Mouse (Mus musculus) hematopoietic stem cell, adult 5-6 weeks (primary cell): Measurements from ENCODE around the gene Boc. TPM values are rescaled to one million over a fixed set of nuclear protein-coding genes. Genes with fewer than 3 reads are reported as not detected.

Experiments
- ATAC-seq, 2 experiments: fragments of 125-278 bp in 1 of 2; replicated peaks in 1 of 2; 2 replicates each; pipeline ENCODE4 v1.8.0; 2016 to 2017; ENCODE audit warnings: inconsistent platforms in 2 of 2, mild to moderate bottlenecking in 2 of 2, moderate number of reproducible peaks in 2 of 2, low read depth in 1 of 2, moderate TSS enrichment in 1 of 2; ENCODE audit not compliant: low FRiP score in 2 of 2, poor library complexity in 2 of 2, severe bottlenecking in 2 of 2, insufficient read depth in 1 of 2, low TSS enrichment in 1 of 2
- total RNA-seq: library from RNA; stranded (forward); fragments of 172-1452, 232-1000 nt; gene quantifications from 2 replicates; pipeline ENCODE4 v1.2.3, GENCODE M21; 2017

The Boc gene
- 0.30 and 0.75 TPM in 2 replicates for total RNA-seq

GRCm38 (mm10) chr16:44558471-44559329 is at the start of gene Boc:
Boc (minus strand) TSS chr16:44558897.
- peak; percentile 63 to 69 for ATAC-seq

GRCm38 (mm10) chr16:44606643-44607042 is 47.9 kb upstream of the Boc start:
- ATAC-seq: no peak

DNA sequence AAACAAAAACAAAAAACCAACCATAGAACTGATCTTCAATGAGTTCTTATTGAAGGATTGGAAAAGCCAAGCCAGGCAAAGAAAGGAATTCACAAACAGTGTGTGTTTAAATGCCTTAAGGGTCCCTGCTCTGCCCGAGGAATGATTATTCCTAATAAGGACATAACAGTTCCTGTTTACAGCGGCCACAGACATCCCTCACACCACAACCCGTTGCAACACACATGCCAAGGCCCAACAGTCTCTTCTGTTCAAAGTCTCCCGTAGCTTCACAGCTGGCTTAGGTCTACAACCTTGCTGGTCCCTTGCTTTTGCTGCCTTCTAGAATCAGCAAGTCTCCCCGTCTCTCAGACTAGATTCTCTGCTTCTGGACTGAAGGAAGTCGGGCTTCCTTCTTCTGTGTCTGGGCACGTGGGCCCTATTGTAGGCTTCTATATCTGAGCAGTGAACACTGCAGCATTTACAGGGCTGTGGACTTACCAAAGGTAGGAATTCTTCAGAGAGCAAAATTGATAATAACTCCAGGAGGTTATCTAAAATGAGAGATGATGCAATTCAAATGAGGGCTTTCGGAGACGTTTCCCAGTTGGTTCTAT is 45.4 kb upstream of the Boc start:
- peak; percentile 68 to 73; a peak in 3 of 4 replicates for ATAC-seq

- ATAC-seq: no peak
These were observed 43.5 kb upstream of the Boc start for GRCm38 (mm10) chr16:44601999-44602794.

DNA sequence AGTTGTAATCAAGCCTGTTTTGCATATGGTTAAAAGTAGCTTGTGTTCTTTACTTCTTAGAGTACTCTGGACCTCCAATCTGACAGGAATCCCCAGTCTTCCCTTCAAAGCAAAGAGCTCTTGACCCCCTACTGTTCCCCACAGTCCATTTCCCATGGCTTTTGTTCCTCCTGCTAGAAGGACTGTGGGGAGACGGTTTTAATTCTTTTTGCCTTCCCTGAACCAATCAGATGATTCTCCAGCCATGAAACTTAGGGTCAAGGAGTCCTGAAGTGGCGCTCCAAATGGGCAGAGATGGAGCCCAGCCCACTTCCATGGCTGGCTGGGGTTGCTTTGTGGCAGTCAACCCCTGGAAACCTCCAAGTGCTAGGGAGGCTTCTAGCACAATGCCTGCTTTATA is 42.5 kb upstream of the Boc start:
- no peak for ATAC-seq

GRCm38 (mm10) chr16:44597106-44597806 is 38.6 kb upstream of the Boc start:
- no peak for ATAC-seq

DNA sequence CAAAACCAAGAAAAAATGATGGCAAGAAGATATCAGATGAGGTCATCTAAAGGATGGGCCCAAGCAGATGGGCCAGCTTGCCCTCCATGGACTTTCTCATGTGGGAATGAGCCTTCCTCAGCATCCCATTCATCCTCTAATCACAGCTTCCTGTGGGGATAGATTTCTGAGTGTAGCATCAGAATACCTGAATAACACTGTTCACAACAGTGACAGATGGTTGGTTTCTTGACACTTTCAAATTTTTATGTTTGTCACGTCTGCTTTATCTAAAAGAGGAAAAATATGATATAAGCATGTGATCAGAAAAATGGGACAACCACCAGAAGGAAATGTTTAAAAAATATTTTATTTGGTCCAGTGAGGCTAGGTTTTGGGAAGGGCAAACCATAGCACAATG is 30.8 kb upstream of the Boc start:
- ATAC-seq: no peak

DNA sequence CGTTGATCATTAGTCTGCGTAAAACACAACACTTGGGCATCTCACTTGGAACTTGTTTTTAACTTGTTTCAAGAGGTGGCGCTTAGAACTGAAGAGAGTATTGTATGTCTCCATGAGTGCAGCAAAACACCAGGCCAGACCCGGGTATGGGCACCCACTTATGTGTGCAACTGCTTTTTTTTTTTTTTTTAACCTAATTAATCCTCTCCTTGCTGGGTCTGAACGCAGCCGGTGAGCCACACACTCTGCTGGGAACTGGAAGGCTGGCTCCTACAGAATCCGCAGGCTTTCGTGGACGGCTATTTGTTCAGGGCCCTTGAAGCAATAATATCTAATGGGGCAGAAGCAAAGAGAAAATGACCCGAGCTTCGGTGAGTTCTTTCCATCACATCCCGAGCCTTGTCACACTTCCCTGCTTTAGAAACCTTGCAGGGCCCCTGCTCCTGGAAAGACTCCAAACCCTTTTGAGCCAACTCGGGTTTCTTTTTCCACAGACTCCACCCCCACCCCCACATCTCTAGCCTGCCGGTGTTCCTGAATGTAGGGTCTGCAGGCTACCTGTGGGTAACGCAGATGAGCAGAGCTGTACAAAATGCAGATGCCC is 20.8 kb upstream of the Boc start:
- no peak for ATAC-seq

GRCm38 (mm10) chr16:44578551-44578950 is 19.9 kb upstream of the Boc start:
- ATAC-seq: no peak

DNA sequence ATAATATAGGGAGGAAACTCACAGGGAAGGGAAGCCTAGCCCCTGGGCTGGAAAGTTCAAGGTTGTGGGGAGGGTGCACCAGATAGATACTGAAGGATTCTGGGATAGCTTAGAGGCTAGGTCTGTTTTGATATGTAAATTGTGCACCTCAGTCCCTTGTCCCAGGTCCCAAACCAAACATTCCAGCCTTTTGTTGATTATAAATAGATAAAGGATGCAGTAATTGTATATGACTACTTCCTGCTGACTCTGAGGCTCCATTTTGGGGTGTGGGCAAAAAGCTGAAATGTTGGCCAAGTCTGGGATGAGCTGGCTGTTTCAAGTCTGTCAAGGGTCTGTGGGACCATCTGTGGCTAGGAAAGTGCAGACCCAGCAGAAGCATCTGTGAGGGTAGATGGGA is 9.4 kb upstream of the Boc start:
- no peak for ATAC-seq

- ATAC-seq: no peak
These were observed 6.9 kb upstream of the Boc start for GRCm38 (mm10) chr16:44565328-44566210.

- ATAC-seq: no peak
These were observed 5.7 kb upstream of the Boc start for GRCm38 (mm10) chr16:44564359-44564758.

DNA sequence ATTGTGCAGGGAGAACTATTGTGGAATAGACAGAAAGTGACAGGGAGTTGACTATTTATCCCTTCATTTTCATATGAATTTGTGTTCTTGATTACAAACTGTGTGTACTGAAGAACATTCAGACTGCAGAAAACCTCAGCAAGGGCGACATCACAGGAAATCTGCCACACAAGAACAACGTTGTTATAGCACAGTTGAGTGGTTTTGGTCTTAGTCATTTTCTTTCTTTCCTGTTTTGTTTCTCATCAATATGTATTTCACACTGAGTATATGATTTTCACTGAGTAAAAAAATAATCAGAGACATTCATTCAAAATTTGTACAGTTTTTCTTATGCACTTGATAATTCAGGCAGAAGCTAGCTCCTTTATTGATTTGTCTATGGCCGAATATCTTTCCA is 3.4 kb upstream of the Boc start:
- ATAC-seq: no peak

DNA sequence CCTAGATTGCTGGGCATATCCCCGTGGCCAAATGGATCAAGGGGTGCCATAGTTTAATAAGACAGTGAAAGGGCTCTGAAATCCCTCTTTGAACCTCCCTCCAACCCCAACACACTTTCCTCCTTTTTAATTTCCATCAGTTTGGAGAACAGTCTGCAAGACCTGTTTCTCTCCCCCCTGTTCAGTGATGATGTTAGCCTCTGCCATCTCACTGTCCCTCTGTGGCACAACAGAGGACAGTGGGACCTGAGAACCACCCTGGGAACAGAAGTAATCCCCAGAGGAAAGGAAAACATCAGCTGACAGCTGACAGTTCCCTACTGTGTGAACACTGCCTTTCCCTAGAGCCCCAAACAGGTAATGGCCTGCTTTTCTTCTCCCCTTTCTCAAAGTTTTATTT is 1.5 kb upstream of the Boc start:
- no peak for ATAC-seq

DNA sequence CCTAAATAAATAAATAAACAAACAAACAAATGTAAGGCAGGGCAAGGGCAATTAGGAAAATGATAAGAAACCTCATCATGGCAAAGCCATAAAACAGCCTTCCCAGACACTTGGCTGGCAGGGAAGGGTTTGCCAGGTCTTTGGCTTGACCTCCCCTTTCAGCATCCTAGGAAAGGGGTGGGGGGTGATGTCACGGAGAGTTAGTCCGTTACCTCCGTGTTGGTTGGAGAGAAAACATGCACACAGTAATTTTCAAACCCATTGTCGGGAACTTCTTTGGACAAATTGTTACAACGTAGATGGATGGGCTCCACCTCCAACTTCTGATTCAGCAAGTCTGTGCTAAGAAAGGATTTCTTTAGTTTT is 616 bp upstream of the Boc start:
- ATAC-seq: no peak

DNA sequence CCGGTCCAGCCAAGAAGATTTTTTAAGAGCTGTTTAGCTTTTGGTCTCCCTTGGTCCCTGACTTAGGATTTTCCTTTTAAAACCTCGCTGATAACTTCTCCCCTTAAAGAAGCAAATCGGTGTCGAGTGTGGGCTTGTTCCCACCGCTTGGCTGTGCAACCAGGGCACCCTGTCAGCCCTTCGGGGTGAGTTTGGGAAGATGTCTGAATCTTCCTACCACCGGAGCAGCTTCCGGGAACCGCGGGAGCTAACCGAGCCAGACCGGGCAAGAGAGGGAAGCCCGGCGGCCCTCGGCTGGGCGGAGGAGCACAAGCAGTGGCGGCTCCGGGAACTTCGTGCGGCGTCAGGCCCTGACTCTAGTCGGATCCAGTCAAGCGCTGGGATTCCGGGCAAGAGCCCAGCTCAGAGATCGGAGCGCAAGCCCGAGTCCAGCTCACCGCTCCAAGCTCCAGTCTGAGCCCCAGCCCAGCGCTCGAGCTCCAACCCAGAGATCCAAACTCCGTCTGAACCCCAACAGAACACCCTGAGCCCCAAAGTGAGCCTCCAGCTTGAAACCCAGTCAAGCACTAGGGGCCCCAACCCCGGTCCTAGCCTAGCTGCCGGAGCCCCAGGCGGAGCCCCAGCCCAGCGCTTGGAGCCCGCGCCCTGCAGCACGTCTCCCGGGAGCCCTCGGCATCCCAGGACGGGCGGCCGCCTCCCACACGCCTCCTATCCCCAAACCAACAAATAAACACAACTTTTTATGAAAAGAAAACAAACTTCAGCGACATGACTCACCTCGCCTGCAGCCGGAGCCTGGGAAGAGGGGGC is 831 bp downstream of the Boc start:
- ATAC-seq: peak; percentile 71 to 81
